11 mouse cellular contexts compared by ENCODE assay signal in the genomic region with DNA sequence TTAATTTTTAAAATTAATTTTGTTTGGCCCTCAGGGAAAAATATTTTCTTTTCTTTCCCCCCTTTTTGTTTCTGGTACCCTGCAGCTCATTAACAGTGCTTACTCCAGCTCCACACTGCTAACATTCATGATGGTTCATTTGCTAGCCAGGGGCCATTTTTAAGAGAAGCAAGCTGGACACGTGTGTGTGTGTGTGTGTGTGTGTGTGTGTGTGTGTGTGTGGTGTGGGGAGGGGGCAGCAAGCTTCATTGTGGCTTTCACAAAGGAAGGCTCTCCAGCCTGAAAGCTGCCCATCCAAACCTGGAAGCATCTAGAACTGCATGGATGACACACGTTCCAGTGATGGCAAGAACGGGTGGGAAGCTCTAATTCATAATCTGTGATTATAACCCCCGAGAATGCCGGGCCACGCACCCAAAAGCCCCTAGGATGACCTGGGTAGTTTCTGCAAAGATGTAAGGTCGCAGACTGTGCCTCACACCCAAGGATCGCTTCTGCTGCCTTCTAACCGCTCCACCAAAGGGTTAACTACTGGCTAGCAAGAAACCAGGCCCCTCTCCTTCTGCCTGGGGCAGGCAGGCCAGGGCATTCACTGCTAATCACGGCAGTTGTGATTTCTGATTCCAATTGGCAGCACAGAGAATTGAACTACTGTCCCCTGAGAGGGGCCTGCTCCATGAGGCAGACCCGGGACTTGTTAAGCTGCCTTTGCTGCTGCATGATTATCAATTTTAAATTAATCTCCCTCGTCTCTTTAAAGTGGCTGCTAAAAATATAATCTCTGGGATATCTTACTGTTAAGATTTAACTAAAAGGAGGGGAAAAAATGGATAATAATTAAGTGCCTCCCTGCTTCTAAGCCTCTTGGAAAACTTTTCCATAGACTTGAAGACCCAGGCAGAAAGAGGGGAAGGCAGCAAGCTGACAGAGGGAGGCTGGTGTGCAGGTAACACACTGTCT.
A peak's percentile ranks its signal among the peaks of the same experiment; 100 is the strongest.
DNase-seq lines count a peak whose midpoint lies in the region; ATAC-seq and TF ChIP-seq lines count a peak whose summit lies in the region.
"Had no signal": no experiment of that assay in that cellular context is flagged by ENCODE, and none has a peak within 500 bp of the region (broad histone marks: within the 10 kb centered on the region; RNA-seq: fewer than 3 reads in every experiment).

No protein-coding gene starts in this region.

- DNase-seq in brain, embryonic 14.5 days (ENCODE audit: low read depth): peak; percentile 88
- peak; percentile 71 for DNase-seq in embryo, embryonic 11 days
- no peak for DNase-seq in midbrain, embryonic 11.5 days (ENCODE audit: low spot score, missing footprints)
- no peak for DNase-seq in gastrocnemius, postnatal 10 days
- no peak for DNase-seq in cerebellum, postnatal 4 days (ENCODE audit: low spot score in 2 of 2)
- DNase-seq in urinary bladder, postnatal 25 days (ENCODE audit: low spot score): no peak
- DNase-seq: adrenal gland, postnatal 25 days; cerebellum, adult 9-11 months; lung, postnatal 4 days had no signal

- peak; percentile 67 for ATAC-seq in hindbrain, embryonic 12.5 days (ENCODE audit: low FRiP score)
- ATAC-seq in midbrain, embryonic 11.5 days (ENCODE audit: low FRiP score): peak; percentile 57; the same call in 1 of the 2 replicates
- no peak for ATAC-seq in inflammation-experienced regulatory T-cells, adult 6 months

- no peak overlapping the region for H3K4me3 ChIP-seq in hindbrain, embryonic 12.5 days
- H3K4me3 ChIP-seq in midbrain, embryonic 11.5 days (ENCODE audit: low read depth, low read length): no peak overlapping the region

- H3K36me3 ChIP-seq in hindbrain, embryonic 12.5 days: no peaks in the 10 kb centered on the region
- H3K36me3 ChIP-seq in midbrain, embryonic 11.5 days (ENCODE audit: control insufficient read depth, insufficient read depth, low read length): no peaks in the 10 kb centered on the region

- H3K4me1 ChIP-seq in hindbrain, embryonic 12.5 days: peaks cover 24% of the 10 kb centered on the region
- H3K4me1 ChIP-seq in midbrain, embryonic 11.5 days (ENCODE audit: control insufficient read depth, insufficient read depth, low read length): peaks cover 18% of the 10 kb centered on the region

- peak overlapping the region; percentile 88 for H3K27ac ChIP-seq in hindbrain, embryonic 12.5 days
- peak overlapping the region; percentile 35; the same call in 1 of the 2 replicates for H3K27ac ChIP-seq in midbrain, embryonic 11.5 days (ENCODE audit: low read depth, low read length)

- WGBS in hindbrain, embryonic 12.5 days: 30% methylated on average over 12 of the region's 12 CpGs
- WGBS in midbrain, embryonic 11.5 days: 37% methylated on average over 12 of the region's 12 CpGs

- H3K4me2 ChIP-seq in hindbrain, embryonic 12.5 days (replicated peaks): no peak overlapping the region
- H3K4me2 ChIP-seq in midbrain, embryonic 11.5 days: no peak overlapping the region

- TF ChIP-seq POLR2A in brain, embryonic 14.5 days (IDR thresholded peaks at IDR 0.05; ENCODE audit: borderline replicate concordance, extremely low read depth, insufficient read depth, insufficient read length, poor library complexity, severe bottlenecking): no peak

- 0 out of 2 replicates have a peak overlapping the region, but pooled peaks have one; percentile 36 for H3K9ac ChIP-seq in hindbrain, embryonic 12.5 days
- H3K9ac ChIP-seq in midbrain, embryonic 11.5 days (ENCODE audit: low read length): peak overlapping the region; percentile 20; the same call in 1 of the 2 replicates

- TF ChIP-seq CTCF in brain, embryonic 14.5 days (IDR thresholded peaks at IDR 0.05; ENCODE audit: borderline replicate concordance, extremely low read depth, insufficient read depth, insufficient read length): no peak

- no peaks in the 10 kb centered on the region for H3K27me3 ChIP-seq in hindbrain, embryonic 12.5 days
- H3K27me3 ChIP-seq in midbrain, embryonic 11.5 days (ENCODE audit: control insufficient read depth, insufficient read depth, low read length): peaks cover 24% of the 10 kb centered on the region

- no peaks in the 10 kb centered on the region for H3K9me3 ChIP-seq in hindbrain, embryonic 12.5 days (replicated peaks)
- H3K9me3 ChIP-seq in midbrain, embryonic 11.5 days (ENCODE audit: control insufficient read depth, low read length): no peaks in the 10 kb centered on the region

Comparison
In these comparisons a context has a peak if more than half of its experiments do, and no peak if none do; other contexts are left out.
1. DNase-seq: peak in brain, embryonic 14.5 days (single experiment) and embryo, embryonic 11 days (single experiment); none in midbrain, embryonic 11.5 days (single experiment), gastrocnemius, postnatal 10 days (single experiment), cerebellum, postnatal 4 days (0 of 2) and urinary bladder, postnatal 25 days (single experiment).